In genomic region chr2:112799995-112800353, GRCm38 (mm10) we compare ENCODE assay signal across 8 mouse cellular contexts.
A peak's percentile ranks its signal among the peaks of the same experiment; 100 is the strongest.
DNase-seq lines count a peak whose midpoint lies in the region; ATAC-seq and TF ChIP-seq lines count a peak whose summit lies in the region.

No protein-coding gene starts in this region.

- intact Hi-C loops in left cerebral cortex, postnatal 4 days (cut with DNase I), result loop anchor here (2.0 to 5.0 kb wide), 2 partner anchors 432 to 503 kb away; no protein-coding TSS in a partner anchor

- no peaks in the 10 kb centered on the region for H3K36me3 ChIP-seq in intestine, embryonic 15.5 days
- H3K36me3 ChIP-seq in midbrain, embryonic 15.5 days (replicated peaks), result no peaks in the 10 kb centered on the region
- H3K36me3 ChIP-seq in stomach, postnatal 0 days (ENCODE audit: control insufficient read depth, insufficient read depth, low read length), result no peaks in the 10 kb centered on the region

- no peaks in the 10 kb centered on the region for H3K9me3 ChIP-seq in intestine, embryonic 15.5 days
- H3K9me3 ChIP-seq in midbrain, embryonic 15.5 days, result no peaks in the 10 kb centered on the region
- H3K9me3 ChIP-seq in stomach, postnatal 0 days (ENCODE audit: control insufficient read depth, low read length), result no peaks in the 10 kb centered on the region

- no peak overlapping the region for H3K9ac ChIP-seq in intestine, embryonic 15.5 days
- no peak overlapping the region for H3K9ac ChIP-seq in midbrain, embryonic 15.5 days
- H3K9ac ChIP-seq in stomach, postnatal 0 days (ENCODE audit: low read length), result no peak overlapping the region

- no peaks in the 10 kb centered on the region for H3K27me3 ChIP-seq in intestine, embryonic 15.5 days (replicated peaks)
- no peaks in the 10 kb centered on the region for H3K27me3 ChIP-seq in midbrain, embryonic 15.5 days (replicated peaks)
- no peaks in the 10 kb centered on the region for H3K27me3 ChIP-seq in stomach, postnatal 0 days (ENCODE audit: control insufficient read depth, insufficient read depth, low read length)

- DNase-seq in 416B (ENCODE audit: low read depth), result peak; percentile 63
- peak; percentile 14 for DNase-seq in T-cell, adult 2 months (ENCODE audit: low spot score)
- peak; percentile 75 to 79 for DNase-seq in cerebellum, postnatal 25 days
- peak; percentile 43 for DNase-seq in gastrocnemius, adult 18-20 months (ENCODE audit: low spot score)
- peak; percentile 56 for DNase-seq in left cerebral cortex, postnatal 4 days
- peak; percentile 67 for DNase-seq in stomach, postnatal 0 days (ENCODE audit: low spot score)

- no peak for TF ChIP-seq EP300 in stomach, postnatal 0 days (optimal IDR thresholded peaks at IDR 0.05)

- peak; percentile 93 for TF ChIP-seq CTCF in stomach, postnatal 0 days (IDR thresholded peaks at IDR 0.05; ENCODE audit: low read depth)

- H3K4me1 ChIP-seq in intestine, embryonic 15.5 days (replicated peaks), result no peaks in the 10 kb centered on the region
- no peaks in the 10 kb centered on the region for H3K4me1 ChIP-seq in midbrain, embryonic 15.5 days
- H3K4me1 ChIP-seq in stomach, postnatal 0 days (replicated peaks; ENCODE audit: control insufficient read depth, insufficient read depth), result no peaks in the 10 kb centered on the region

- WGBS in intestine, embryonic 15.5 days, result 9% methylated on average over 8 of the region's 8 CpGs
- 19% methylated on average over 8 of the region's 8 CpGs for WGBS in midbrain, embryonic 15.5 days
- WGBS in stomach, postnatal 0 days, result 12% methylated on average over 8 of the region's 8 CpGs

- no peak overlapping the region for H3K27ac ChIP-seq in intestine, embryonic 15.5 days
- no peak overlapping the region for H3K27ac ChIP-seq in midbrain, embryonic 15.5 days
- H3K27ac ChIP-seq in stomach, postnatal 0 days (replicated peaks), result no peak overlapping the region

- H3K4me3 ChIP-seq in intestine, embryonic 15.5 days (replicated peaks), result no peak overlapping the region
- no peak overlapping the region for H3K4me3 ChIP-seq in midbrain, embryonic 15.5 days
- no peak overlapping the region for H3K4me3 ChIP-seq in stomach, postnatal 0 days (ENCODE audit: low read depth, low read length)

- ATAC-seq in intestine, embryonic 15.5 days, result peak; percentile 58; the same call in 1 of the 2 replicates
- peak; percentile 94 for ATAC-seq in midbrain, embryonic 15.5 days (replicated peaks)
- ATAC-seq in stomach, postnatal 0 days (ENCODE audit: low FRiP score, low TSS enrichment), result peak; percentile 76; the same call in 1 of the 2 replicates

- no peak overlapping the region for H3K4me2 ChIP-seq in intestine, embryonic 15.5 days (replicated peaks)
- H3K4me2 ChIP-seq in midbrain, embryonic 15.5 days, result no peak overlapping the region
- H3K4me2 ChIP-seq in stomach, postnatal 0 days (replicated peaks; ENCODE audit: low read depth), result no peak overlapping the region

Comparison
In these comparisons a context has a peak if more than half of its experiments do, and no peak if none do; other contexts are left out.
1. DNase-seq: peak in every context shown above with its lines; median percentile 77 in cerebellum, postnatal 25 days; 67 in stomach, postnatal 0 days; 63 in 416B; 56 in left cerebral cortex, postnatal 4 days; 43 in gastrocnemius, adult 18-20 months; 14 in T-cell, adult 2 months.